Mouse (Mus musculus) midbrain, embryonic 10.5 days (tissue): ENCODE data around the gene 1190005I06Rik. TPM values are rescaled to one million over a fixed set of nuclear protein-coding genes. Genes with fewer than 3 reads are reported as not detected.

Experiments used
- DNase-seq: peaks from one replicate; pipeline ENCODE4 v3.0.0-alpha.2; 2017; ENCODE audit warnings: low spot score
- H3K27ac ChIP-seq: fragments of 300-500 bp; sonication (generic); replicated peaks from 2 replicates; pipeline ENCODE4 v1.5.1; 2016; ENCODE audit warnings: mild to moderate bottlenecking
- H3K27me3 ChIP-seq: fragments of 300-500 bp; sonication (generic); 2 replicates; pipeline ENCODE4 v1.6.1; 2016; ENCODE audit warnings: low read depth, mild to moderate bottlenecking; ENCODE audit not compliant: poor library complexity, severe bottlenecking
- H3K36me3 ChIP-seq: fragments of 300-500 bp; sonication (generic); 2 replicates; pipeline ENCODE4 v1.6.1; 2016; ENCODE audit warnings: mild to moderate bottlenecking, moderate library complexity
- H3K4me1 ChIP-seq: fragments of 300-500 bp; sonication (generic); 2 replicates; pipeline ENCODE4 v1.6.1; 2016
- H3K4me3 ChIP-seq: fragments of 300-500 bp; sonication (generic); 2 replicates; pipeline ENCODE4 v1.5.1; 2016; ENCODE audit warnings: mild to moderate bottlenecking, moderate library complexity
- H3K9me3 ChIP-seq: fragments of 300-500 bp; sonication (generic); replicated peaks from 2 replicates; pipeline ENCODE4 v1.6.1; 2016; ENCODE audit warnings: mild to moderate bottlenecking
- WGBS: fragments of 180-500 bp; shearing (Covaris S2); methylation state at CpG from one replicate; pipeline ENCODE4 v1.1.7; 2016; 5-methylcytosine and 5-hydroxymethylcytosine counted together
- polyA plus RNA-seq: library from polyadenylated mRNA; unstranded; fragments of >200 nt; fragmentation: Nextera tagmentation; extraction: Ambion mirVana; gene quantifications from 2 replicates; pipeline ENCODE4 v1.2.1, GENCODE M21; 2016

The 1190005I06Rik gene
- polyA plus RNA-seq, 1 experiment from 2014 or later = 3.9 TPM

- WGBS = 55% methylated on average over 6 of the region's 6 CpGs
- no peak for DNase-seq
- H3K36me3 ChIP-seq = no peaks in the 10 kb centered on the region
- no peak overlapping the region for H3K27ac ChIP-seq
- peaks cover 36% of the 10 kb centered on the region for H3K4me1 ChIP-seq
- H3K9me3 ChIP-seq = peaks cover 5% of the 10 kb centered on the region; the same call in 1 of the 2 replicates
- H3K27me3 ChIP-seq = peaks cover 71% of the 10 kb centered on the region
- H3K4me3 ChIP-seq = no peak overlapping the region
These were observed 16.6 kb downstream of the 1190005I06Rik start for GRCm38 (mm10) chr8:120630848-120631247.

- H3K36me3 ChIP-seq = no peaks in the 10 kb centered on the region
- H3K4me3 ChIP-seq = no peak overlapping the region
- peaks cover 63% of the 10 kb centered on the region for H3K27me3 ChIP-seq
- no peak overlapping the region for H3K27ac ChIP-seq
- no peak for DNase-seq
- peaks cover 5% of the 10 kb centered on the region; the same call in 1 of the 2 replicates for H3K9me3 ChIP-seq
- H3K4me1 ChIP-seq = peaks cover 36% of the 10 kb centered on the region
- WGBS = 52% methylated on average over 5 of the region's 5 CpGs
These were observed 17.4 kb downstream of the 1190005I06Rik start for GRCm38 (mm10) chr8:120630031-120630430.

DNA sequence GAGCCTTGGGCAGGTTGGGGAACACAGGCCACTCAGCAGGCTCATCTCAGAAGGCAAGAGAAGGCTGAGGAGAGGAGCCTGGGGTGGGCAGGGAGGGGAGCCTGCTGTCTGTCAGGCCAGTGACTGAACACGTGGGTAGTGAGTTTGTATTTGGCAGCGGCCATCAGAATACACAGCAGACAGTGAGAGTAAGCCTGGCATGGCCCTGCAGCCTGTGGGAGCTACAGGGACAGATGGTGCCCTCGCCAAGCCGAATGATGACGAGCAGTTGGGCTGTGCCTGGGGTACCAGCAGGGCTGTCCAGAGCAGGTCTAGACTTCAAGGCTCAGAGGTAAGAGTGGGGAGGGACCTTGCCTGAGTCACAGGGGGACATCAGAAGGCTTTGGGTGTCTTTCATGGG, 20.1 kb downstream of the 1190005I06Rik start:
- WGBS = 85% methylated on average over 5 of the region's 5 CpGs
- no peaks in the 10 kb centered on the region for H3K36me3 ChIP-seq
- H3K27me3 ChIP-seq = peaks cover 35% of the 10 kb centered on the region
- no peak for DNase-seq
- H3K4me3 ChIP-seq = no peak overlapping the region
- no peak overlapping the region for H3K27ac ChIP-seq
- peaks cover 38% of the 10 kb centered on the region for H3K4me1 ChIP-seq
- H3K9me3 ChIP-seq = no peaks in the 10 kb centered on the region

DNA sequence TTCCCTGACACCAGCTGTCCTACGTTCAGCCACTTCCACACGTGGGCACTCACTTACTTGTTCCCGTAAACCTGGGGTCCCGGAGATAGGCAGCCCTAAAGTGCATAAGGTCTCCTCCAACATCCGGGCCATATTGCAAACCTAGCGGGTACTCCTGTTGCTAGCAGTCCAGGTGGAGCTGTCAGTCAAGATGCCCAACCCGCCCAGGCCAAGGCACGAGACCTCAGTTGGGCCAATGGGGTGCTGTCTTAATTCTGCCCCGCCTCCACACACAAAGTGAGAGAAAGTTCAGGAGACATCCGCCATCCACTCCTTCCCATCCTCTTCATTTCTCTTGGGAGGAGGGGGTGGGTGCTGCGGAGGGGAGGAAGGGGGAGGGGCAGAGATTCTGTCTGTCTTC, 21.0 kb downstream of the 1190005I06Rik start:
- H3K27me3 ChIP-seq = peaks cover 27% of the 10 kb centered on the region
- peaks cover 45% of the 10 kb centered on the region for H3K4me1 ChIP-seq
- no peak overlapping the region for H3K4me3 ChIP-seq
- no peak overlapping the region for H3K27ac ChIP-seq
- 71% methylated on average over 11 of the region's 11 CpGs for WGBS
- DNase-seq = no peak
- H3K36me3 ChIP-seq = no peaks in the 10 kb centered on the region
- no peaks in the 10 kb centered on the region for H3K9me3 ChIP-seq

- H3K4me1 ChIP-seq = peaks cover 52% of the 10 kb centered on the region
- H3K9me3 ChIP-seq = no peaks in the 10 kb centered on the region
- no peak for DNase-seq
- peaks cover 9% of the 10 kb centered on the region; the same call in 1 of the 2 replicates for H3K27me3 ChIP-seq
- peak overlapping the region; percentile 68 for H3K27ac ChIP-seq
- 0 out of 2 replicates have a peak overlapping the region, but pooled peaks have one; percentile 0 for H3K4me3 ChIP-seq
- 5% methylated on average over 2 of the region's 2 CpGs for WGBS
- H3K36me3 ChIP-seq = no peaks in the 10 kb centered on the region
These were observed 23.8 kb downstream of the 1190005I06Rik start for GRCm38 (mm10) chr8:120623608-120624007.

- no peaks in the 10 kb centered on the region for H3K36me3 ChIP-seq
- H3K9me3 ChIP-seq = no peaks in the 10 kb centered on the region
- 62% methylated on average over 14 of the region's 14 CpGs for WGBS
- no peak overlapping the region for H3K4me3 ChIP-seq
- 0 out of 2 replicates have a peak, but pooled peaks cover 3% of the 10 kb centered on the region for H3K27me3 ChIP-seq
- no peak for DNase-seq
- peaks cover 67% of the 10 kb centered on the region for H3K4me1 ChIP-seq
- H3K27ac ChIP-seq = peak overlapping the region; percentile 81
These were observed 25.3 kb downstream of the 1190005I06Rik start for GRCm38 (mm10) chr8:120622161-120622560.

DNA sequence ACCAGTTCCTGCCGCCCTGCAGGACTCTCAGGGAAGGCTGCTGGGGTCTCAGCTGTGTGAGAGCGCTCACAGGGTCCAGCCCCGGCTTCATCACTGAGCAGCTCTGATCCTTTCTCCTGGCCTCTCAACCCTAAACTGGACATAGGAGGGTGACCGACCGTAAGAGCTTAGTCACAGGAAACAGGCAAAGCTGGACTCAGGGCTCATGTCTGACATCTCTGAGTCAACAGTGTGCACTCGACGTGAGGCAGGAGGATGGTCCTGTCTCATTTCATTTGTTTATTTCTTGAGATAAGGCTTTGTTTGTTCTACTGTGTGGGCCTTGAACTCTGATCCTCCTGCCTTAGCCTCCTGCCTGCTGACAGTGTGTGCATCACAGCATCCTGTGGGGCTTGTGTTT, 27.0 kb downstream of the 1190005I06Rik start:
- Histone ChIP-seq H3K4me1 (peaks cover 84% of the 10 kb centered on the region), H3K9me3 (no peaks in the 10 kb centered on the region), H3K27me3 (0 out of 2 replicates have a peak, but pooled peaks cover 3% of the 10 kb centered on the region), H3K27ac (peak overlapping the region; percentile 76), H3K4me3 (no peak overlapping the region), H3K36me3 (no peaks in the 10 kb centered on the region)
- WGBS = 43% methylated on average over 7 of the region's 7 CpGs
- no peak for DNase-seq

- H3K4me1 ChIP-seq = peaks cover 80% of the 10 kb centered on the region
- no peaks in the 10 kb centered on the region for H3K36me3 ChIP-seq
- 0 out of 2 replicates have a peak, but pooled peaks cover 3% of the 10 kb centered on the region for H3K27me3 ChIP-seq
- no peak for DNase-seq
- WGBS = 77% methylated on average over 11 of the region's 11 CpGs
- peak overlapping the region; percentile 76 for H3K27ac ChIP-seq
- no peaks in the 10 kb centered on the region for H3K9me3 ChIP-seq
- no peak overlapping the region for H3K4me3 ChIP-seq
These were observed 27.9 kb downstream of the 1190005I06Rik start for GRCm38 (mm10) chr8:120619235-120620180.

GRCm38 (mm10) chr8:120618110-120618509, 29.3 kb downstream of the 1190005I06Rik start:
- DNase-seq = peak; percentile 91
- H3K4me3 ChIP-seq = no peak overlapping the region; the same call in 1 of the 2 replicates
- peaks cover 66% of the 10 kb centered on the region for H3K4me1 ChIP-seq
- WGBS = 0% methylated on average over 6 of the region's 6 CpGs
- H3K27ac ChIP-seq = peak overlapping the region; percentile 86
- no peaks in the 10 kb centered on the region for H3K36me3 ChIP-seq
- no peaks in the 10 kb centered on the region for H3K9me3 ChIP-seq
- H3K27me3 ChIP-seq = 0 out of 2 replicates have a peak, but pooled peaks cover 3% of the 10 kb centered on the region

DNA sequence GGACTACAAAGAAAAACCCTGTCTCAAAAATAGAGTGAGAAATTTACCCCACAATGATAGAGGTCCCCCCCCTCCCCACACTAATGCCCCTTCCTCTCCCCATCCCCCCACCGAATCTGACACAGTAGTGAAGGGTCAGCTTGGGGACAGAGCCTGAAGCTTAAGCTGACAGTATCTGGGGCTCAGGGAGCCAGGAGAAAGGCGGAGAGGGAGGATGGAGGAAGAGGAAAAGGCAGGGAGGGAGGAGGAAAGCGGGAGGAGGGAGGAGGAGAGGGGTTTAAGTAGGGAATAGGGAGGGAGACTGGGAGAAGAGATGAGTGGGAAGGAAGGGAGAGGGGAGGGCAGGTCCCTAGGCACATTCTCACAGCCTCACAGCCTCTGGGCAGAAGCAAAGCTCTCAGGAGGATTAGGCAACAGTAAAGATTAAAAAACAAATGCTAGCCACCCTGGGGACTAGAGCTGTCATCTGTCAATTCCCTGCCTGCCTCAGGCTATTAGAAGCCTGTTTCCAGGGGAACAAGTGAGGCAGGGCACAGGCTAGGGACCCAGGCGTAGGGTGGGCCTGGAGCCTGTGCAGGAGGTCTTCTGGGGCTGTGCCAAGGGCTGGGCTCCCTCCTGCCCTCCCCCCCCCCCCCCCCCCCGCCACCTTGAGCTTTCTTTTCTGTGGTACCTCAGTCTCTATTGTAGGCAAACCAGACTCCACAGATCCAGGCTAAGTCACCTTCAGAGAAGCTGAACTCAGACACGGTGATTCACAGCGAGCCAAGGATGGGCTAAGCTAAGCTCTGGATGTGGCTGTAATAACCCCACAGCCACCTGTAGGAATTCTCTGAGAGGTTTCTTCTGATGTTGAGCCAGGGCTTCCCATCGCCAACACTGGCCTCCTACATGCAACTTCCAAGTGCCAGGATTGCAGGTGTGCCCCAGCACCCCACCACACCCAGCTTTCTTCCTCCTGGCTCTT, 30.5 kb downstream of the 1190005I06Rik start:
- 15% methylated on average over 7 of the region's 8 CpGs for WGBS
- Histone ChIP-seq H3K36me3 (no peaks in the 10 kb centered on the region), H3K9me3 (no peaks in the 10 kb centered on the region), H3K27ac (peak overlapping the region; percentile 86), H3K4me3 (peak overlapping the region; percentile 1; the same call in 1 of the 2 replicates), H3K4me1 (peaks cover 62% of the 10 kb centered on the region), H3K27me3 (0 out of 2 replicates have a peak, but pooled peaks cover 3% of the 10 kb centered on the region)
- peak; percentile 68 for DNase-seq

DNA sequence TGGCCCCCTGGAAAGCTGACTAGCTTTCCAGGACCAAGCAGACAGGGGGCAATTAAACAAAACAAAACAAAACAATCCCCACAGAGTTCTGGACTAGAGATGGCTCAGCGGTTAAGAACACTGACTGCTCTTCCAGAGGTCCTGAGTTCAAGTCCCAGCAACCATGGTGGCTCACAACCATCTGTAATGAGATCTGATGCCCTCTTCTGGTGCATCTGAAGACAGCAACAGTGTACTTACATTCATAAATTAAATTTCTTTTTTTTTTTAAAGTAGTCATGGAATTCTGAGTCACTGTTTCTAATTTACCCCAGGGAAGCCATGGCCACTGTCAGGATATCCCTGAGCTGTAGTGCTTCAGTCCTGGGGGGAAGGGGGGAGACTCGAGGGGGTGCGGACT, 32.9 kb downstream of the 1190005I06Rik start:
- Histone ChIP-seq H3K27ac (no peak overlapping the region), H3K4me3 (no peak overlapping the region), H3K4me1 (peaks cover 45% of the 10 kb centered on the region), H3K9me3 (no peaks in the 10 kb centered on the region), H3K36me3 (no peaks in the 10 kb centered on the region), H3K27me3 (peaks cover 19% of the 10 kb centered on the region)
- 86% methylated on average over 3 of the region's 3 CpGs for WGBS
- DNase-seq = no peak

DNA sequence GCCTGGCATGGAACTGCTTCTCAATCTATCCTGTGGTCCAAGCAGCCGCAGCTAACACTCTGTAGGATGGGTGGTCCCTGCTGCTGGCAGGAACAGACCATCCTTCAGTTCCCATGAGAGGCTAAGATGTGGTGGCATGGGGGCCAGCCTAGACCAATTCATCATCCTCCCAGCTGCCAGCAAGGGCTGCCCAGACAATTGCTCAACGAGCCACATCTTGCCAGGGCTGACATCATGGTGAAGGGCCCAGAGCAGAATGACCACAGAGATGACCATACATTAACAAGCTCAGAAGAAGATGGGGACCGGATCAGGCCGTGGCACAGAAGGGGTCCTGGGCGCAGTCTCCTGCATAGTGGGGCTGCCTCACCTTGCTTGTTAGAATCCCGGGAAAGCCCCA, 36.6 kb downstream of the 1190005I06Rik start:
- Histone ChIP-seq H3K27ac (no peak overlapping the region), H3K4me1 (peaks cover 22% of the 10 kb centered on the region), H3K27me3 (peaks cover 31% of the 10 kb centered on the region), H3K36me3 (no peaks in the 10 kb centered on the region), H3K4me3 (no peak overlapping the region), H3K9me3 (no peaks in the 10 kb centered on the region)
- DNase-seq = no peak
- WGBS = 90% methylated on average over 6 of the region's 6 CpGs
